Mouse (Mus musculus) C2C12 (cell line): ENCODE data around the gene Immp2l. TPM values are rescaled to one million over a fixed set of nuclear protein-coding genes. Genes with fewer than 3 reads are reported as not detected.

Experiments
- H3K27me3 ChIP-seq: one replicate; pipeline ENCODE4 v1.6.1; 2011; ENCODE audit not compliant: control insufficient read depth, insufficient read depth, insufficient read length
- H3K36me3 ChIP-seq: one replicate; pipeline ENCODE4 v1.6.1; 2011; ENCODE audit not compliant: control insufficient read depth, insufficient read depth
- H3K4me3 ChIP-seq: one replicate; pipeline ENCODE4 v1.5.1; 2011; ENCODE audit warnings: mild to moderate bottlenecking, control low read depth; ENCODE audit not compliant: poor library complexity, insufficient read depth, severe bottlenecking
- H3K79me2 ChIP-seq: one replicate; pipeline ENCODE4 v1.6.1; 2011; ENCODE audit not compliant: control insufficient read depth, insufficient read depth
- H3K79me3 ChIP-seq: one replicate; pipeline ENCODE4 v1.6.1; 2011; ENCODE audit warnings: low read depth, control low read depth
- H3ac ChIP-seq: one replicate; pipeline ENCODE3; 2011; ENCODE audit warnings: low read depth; ENCODE audit not compliant: control insufficient read depth, insufficient read length
- CEBPB ChIP-seq: IDR thresholded peaks from one replicate; pipeline ENCODE4 v1.6.1; 2011; ENCODE audit warnings: low read depth, mild to moderate bottlenecking, control low read depth, moderate library complexity
- CTCF ChIP-seq: IDR thresholded peaks from one replicate; pipeline ENCODE4 v1.5.1; 2011; ENCODE audit not compliant: control insufficient read depth, insufficient read depth, insufficient read length
- FOSL1 ChIP-seq: IDR thresholded peaks from one replicate; pipeline ENCODE4 v1.8.0; 2011; ENCODE audit warnings: mild to moderate bottlenecking, low read length; ENCODE audit not compliant: poor library complexity, insufficient read depth, severe bottlenecking
- MAX ChIP-seq: IDR thresholded peaks from one replicate; pipeline ENCODE4 v1.6.1; 2011; ENCODE audit warnings: mild to moderate bottlenecking, control low read depth
- MYOD1 ChIP-seq: IDR thresholded peaks from one replicate; pipeline ENCODE4 v1.6.1; 2011; ENCODE audit warnings: low read depth; ENCODE audit not compliant: control insufficient read depth, insufficient read length
- MYOG ChIP-seq: IDR thresholded peaks from one replicate; pipeline ENCODE4 v1.6.1; 2011; ENCODE audit not compliant: control insufficient read depth, insufficient read length; ENCODE audit errors: extremely low read depth
- USF1 ChIP-seq: IDR thresholded peaks from one replicate; pipeline ENCODE4 v1.6.1; 2011; ENCODE audit warnings: low read depth, mild to moderate bottlenecking, control low read depth, moderate library complexity
- polyA plus RNA-seq: library from polyadenylated mRNA; unstranded; fragments of >200 nt; fragmentation: generic; extraction: Trizol; gene quantifications from one replicate; pipeline ENCODE4 v1.2.1, GENCODE M21; 2012; ENCODE audit warnings: missing spikeins

The Immp2l gene
- polyA plus RNA-seq, 1 experiment = 6.2 TPM

- no peak for TF ChIP-seq MYOD1
- no peak for TF ChIP-seq MAX
- no peak for TF ChIP-seq FOSL1
- TF ChIP-seq USF1 = no peak
- TF ChIP-seq CEBPB = no peak
- no peak for TF ChIP-seq MYOG
- no peak for TF ChIP-seq CTCF
- no peak overlapping the region for H3ac ChIP-seq
- no peaks in the 10 kb centered on the region for H3K79me3 ChIP-seq
- no peaks in the 10 kb centered on the region for H3K36me3 ChIP-seq
- H3K27me3 ChIP-seq = no peaks in the 10 kb centered on the region
- H3K79me2 ChIP-seq = no peaks in the 10 kb centered on the region
- H3K4me3 ChIP-seq = no peak overlapping the region
Observed at GRCm38 (mm10) chr12:41257905-41258304, 234.0 kb downstream of the Immp2l start.

DNA sequence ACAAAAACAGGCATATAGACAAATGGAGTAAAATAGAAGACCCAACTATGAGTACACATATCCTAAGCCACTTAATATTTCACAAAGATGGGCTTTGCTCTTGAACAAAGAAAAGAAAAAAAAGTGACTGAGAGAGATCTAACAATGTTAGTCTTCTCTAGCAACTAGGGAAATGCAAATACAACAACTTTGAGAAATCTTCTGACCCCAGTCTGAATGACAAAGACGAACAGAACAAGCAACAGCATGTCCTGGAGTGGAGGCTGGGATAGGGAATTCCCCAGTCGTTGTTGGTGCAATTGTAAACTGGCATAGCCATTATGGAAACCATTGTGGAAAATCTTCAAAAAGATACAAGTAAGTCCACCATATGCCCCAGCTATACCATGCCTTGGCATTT lies 235.7 kb downstream of the Immp2l start:
- no peaks in the 10 kb centered on the region for H3K36me3 ChIP-seq
- no peaks in the 10 kb centered on the region for H3K27me3 ChIP-seq
- H3ac ChIP-seq = no peak overlapping the region
- H3K79me2 ChIP-seq = no peaks in the 10 kb centered on the region
- H3K79me3 ChIP-seq = no peaks in the 10 kb centered on the region
- no peak overlapping the region for H3K4me3 ChIP-seq
- TF ChIP-seq MAX = no peak
- no peak for TF ChIP-seq FOSL1
- TF ChIP-seq USF1 = no peak
- no peak for TF ChIP-seq CTCF
- TF ChIP-seq MYOD1 = no peak
- no peak for TF ChIP-seq CEBPB
- no peak for TF ChIP-seq MYOG

GRCm38 (mm10) chr12:41274136-41274535 lies 250.2 kb downstream of the Immp2l start:
- Histone ChIP-seq H3K79me3 (no peaks in the 10 kb centered on the region), H3K36me3 (no peaks in the 10 kb centered on the region), H3K4me3 (no peak overlapping the region), H3K79me2 (no peaks in the 10 kb centered on the region), H3ac (no peak overlapping the region), H3K27me3 (no peaks in the 10 kb centered on the region)
- TF ChIP-seq FOSL1 (no peak), MYOD1 (no peak), MYOG (no peak), CTCF (no peak), MAX (no peak), CEBPB (no peak), USF1 (no peak)

GRCm38 (mm10) chr12:41275361-41275760 lies 251.5 kb downstream of the Immp2l start:
- H3K79me2 ChIP-seq = no peaks in the 10 kb centered on the region
- no peak for TF ChIP-seq MYOG
- no peaks in the 10 kb centered on the region for H3K36me3 ChIP-seq
- H3K4me3 ChIP-seq = no peak overlapping the region
- H3ac ChIP-seq = no peak overlapping the region
- H3K27me3 ChIP-seq = no peaks in the 10 kb centered on the region
- no peaks in the 10 kb centered on the region for H3K79me3 ChIP-seq

DNA sequence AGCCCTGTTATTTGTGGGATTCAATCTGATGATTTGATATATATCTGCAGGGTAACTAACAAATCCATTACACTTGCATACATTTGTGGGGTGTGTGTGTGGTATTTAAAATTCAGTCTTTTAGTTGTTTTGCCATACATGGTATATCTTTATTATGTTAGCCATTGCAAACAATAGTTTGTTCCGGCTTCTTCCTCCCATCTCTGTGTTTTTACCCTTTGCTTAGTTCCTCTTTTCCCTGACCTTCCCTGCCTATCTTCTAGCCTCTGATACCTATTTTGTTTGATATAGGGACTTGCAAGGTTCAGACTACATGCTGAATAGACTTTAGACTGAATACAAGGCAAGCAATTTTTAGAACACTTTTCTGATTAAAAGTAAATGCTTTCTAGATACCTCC lies 254.0 kb downstream of the Immp2l start:
- Histone ChIP-seq H3K36me3 (no peaks in the 10 kb centered on the region), H3K27me3 (no peaks in the 10 kb centered on the region), H3K4me3 (no peak overlapping the region), H3K79me2 (no peaks in the 10 kb centered on the region), H3ac (no peak overlapping the region), H3K79me3 (no peaks in the 10 kb centered on the region)
- TF ChIP-seq MYOD1 (no peak), CEBPB (no peak), FOSL1 (no peak), USF1 (no peak), MAX (no peak)

GRCm38 (mm10) chr12:41289047-41289446 lies 265.2 kb downstream of the Immp2l start:
- no peaks in the 10 kb centered on the region for H3K27me3 ChIP-seq
- no peaks in the 10 kb centered on the region for H3K79me3 ChIP-seq
- H3K79me2 ChIP-seq = no peaks in the 10 kb centered on the region
- H3K4me3 ChIP-seq = no peak overlapping the region
- TF ChIP-seq FOSL1 (no peak), MYOG (no peak), CEBPB (no peak), USF1 (no peak), MAX (no peak), CTCF (no peak), MYOD1 (no peak)
- H3K36me3 ChIP-seq = no peaks in the 10 kb centered on the region
- no peak overlapping the region for H3ac ChIP-seq

GRCm38 (mm10) chr12:41307015-41307414 lies 283.1 kb downstream of the Immp2l start:
- Histone ChIP-seq H3K4me3 (no peak overlapping the region), H3K27me3 (no peaks in the 10 kb centered on the region), H3K79me3 (no peaks in the 10 kb centered on the region), H3ac (no peak overlapping the region), H3K36me3 (no peaks in the 10 kb centered on the region), H3K79me2 (no peaks in the 10 kb centered on the region)
- TF ChIP-seq USF1 = no peak
- TF ChIP-seq MYOD1 = no peak
- no peak for TF ChIP-seq FOSL1
- TF ChIP-seq MYOG = no peak
- TF ChIP-seq CEBPB = no peak
- no peak for TF ChIP-seq MAX
- TF ChIP-seq CTCF = no peak
